Mouse (Mus musculus) embryo, embryonic 11 days (tissue): Measurements from ENCODE around the gene Emc9.

Experiments
- DNase-seq: peaks from one replicate; pipeline ENCODE4 v3.0.0-alpha.2; 2015

Gene Emc9

GRCm38 (mm10) chr14:55584702-55585565 is at the start of gene Emc9:
Gene Emc9 (minus strand): TSS chr14:55585302.
- peak; percentile 79 for DNase-seq

GRCm38 (mm10) chr14:55629312-55629711 is 44.2 kb upstream of the Emc9 start:
- DNase-seq, result peak; percentile 31

- no peak for DNase-seq
Observed at GRCm38 (mm10) chr14:55628077-55628827, 43.1 kb upstream of the Emc9 start.

- no peak for DNase-seq
Observed at GRCm38 (mm10) chr14:55618486-55619195, 33.5 kb upstream of the Emc9 start.

- DNase-seq, result peak; percentile 79
Observed at GRCm38 (mm10) chr14:55617822-55618221, 32.7 kb upstream of the Emc9 start, which contains the start of gene Rec8. Gene Rec8 (plus strand): TSS chr14:55618037.

- no peak for DNase-seq
Observed at GRCm38 (mm10) chr14:55616844-55617243, 31.7 kb upstream of the Emc9 start.

- DNase-seq, result no peak
Observed at GRCm38 (mm10) chr14:55615876-55616275, 30.8 kb upstream of the Emc9 start.

GRCm38 (mm10) chr14:55614565-55615178 is 29.6 kb upstream of the Emc9 start:
- no peak for DNase-seq

- DNase-seq, result no peak
Observed at GRCm38 (mm10) chr14:55613346-55613745, 28.2 kb upstream of the Emc9 start.

GRCm38 (mm10) chr14:55608339-55608738 is 23.2 kb upstream of the Emc9 start:
- no peak for DNase-seq

- DNase-seq, result no peak
Observed at GRCm38 (mm10) chr14:55605743-55606459, 20.8 kb upstream of the Emc9 start.

GRCm38 (mm10) chr14:55604823-55605222 is 19.7 kb upstream of the Emc9 start:
- no peak for DNase-seq

- peak; percentile 87 for DNase-seq
Observed at GRCm38 (mm10) chr14:55603633-55604576, 18.8 kb upstream of the Emc9 start.

- DNase-seq, result no peak
Observed at GRCm38 (mm10) chr14:55603271-55603632, 18.1 kb upstream of the Emc9 start, which contains the start of gene Irf9. Gene Irf9 (plus strand): TSS chr14:55603571.

- DNase-seq, result no peak
Observed at GRCm38 (mm10) chr14:55598521-55599390, 13.7 kb upstream of the Emc9 start.

GRCm38 (mm10) chr14:55596036-55596690 is 11.1 kb upstream of the Emc9 start:
- no peak for DNase-seq

- DNase-seq, result no peak
Observed at GRCm38 (mm10) chr14:55592226-55592625, 7.1 kb upstream of the Emc9 start.

GRCm38 (mm10) chr14:55591331-55591891 is 6.3 kb upstream of the Emc9 start, which contains the start of gene Rnf31:
Gene Rnf31 (plus strand): TSS chr14:55591708.
- DNase-seq, result peak; percentile 94
